8 mouse cellular contexts compared by ENCODE assay signal in the genomic region with DNA sequence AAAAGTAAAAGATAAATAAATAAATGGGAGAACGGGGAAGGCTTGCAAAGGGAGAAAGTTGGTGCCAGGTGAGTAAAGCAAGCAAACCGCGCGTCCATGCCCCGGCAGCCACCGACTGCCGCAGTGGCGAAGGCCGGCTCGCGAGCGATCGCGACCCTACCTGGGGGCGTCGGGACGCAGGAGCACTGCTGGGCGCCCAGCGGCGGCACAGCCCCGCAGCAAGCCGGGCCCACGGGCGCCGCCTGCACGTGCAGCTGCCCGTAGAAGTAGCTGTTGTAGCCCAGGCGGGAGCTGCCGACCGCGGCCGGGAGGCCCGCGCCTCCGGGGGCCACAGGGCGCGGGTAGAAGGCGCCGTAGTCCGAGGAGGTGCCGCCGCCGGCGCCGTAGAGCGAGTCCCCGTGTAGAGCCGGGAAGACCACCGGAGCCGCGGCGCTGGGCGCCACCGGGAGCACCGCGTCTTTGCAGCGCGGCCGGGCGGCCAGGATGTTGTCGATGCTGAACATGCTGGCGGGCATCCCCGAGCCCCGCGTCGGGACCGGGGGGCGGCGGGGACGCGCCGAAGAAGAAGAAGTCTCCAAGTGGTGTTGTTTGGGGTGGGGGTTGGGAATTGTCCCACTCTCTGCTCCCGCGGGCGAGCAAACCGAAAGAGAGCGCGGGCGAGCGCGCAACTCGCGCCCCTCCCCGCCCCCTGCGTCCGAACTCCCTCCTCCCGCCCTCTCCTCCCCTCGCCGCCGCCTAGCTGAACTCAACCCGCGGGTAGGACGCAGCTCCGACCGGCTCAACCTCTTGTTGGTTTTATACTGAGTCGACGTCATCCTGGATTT. TPM values are rescaled to one million over a fixed set of nuclear protein-coding genes. Genes with fewer than 3 reads are reported as not detected.
A peak's percentile ranks its signal among the peaks of the same experiment; 100 is the strongest.
DNase-seq lines count a peak whose midpoint lies in the region; ATAC-seq and TF ChIP-seq lines count a peak whose summit lies in the region.

Gene Gsc (minus strand): TSS at position 730 of the 824 bp plus-strand sequence.

- peak within 1 kb of the TSS; percentile 53; the same call in 1 of the 2 replicates for H3K9ac ChIP-seq in kidney, embryonic 14.5 days (ENCODE audit: low read depth, low read length)
- peak within 1 kb of the TSS; percentile 21; the same call in 1 of the 2 replicates for H3K9ac ChIP-seq in midbrain, embryonic 12.5 days (replicated peaks)

- peak within 1 kb of the TSS; percentile 51 for H3K4me3 ChIP-seq in kidney, embryonic 14.5 days (ENCODE audit: low read length)
- H3K4me3 ChIP-seq in bone marrow macrophage, adult 2 months (ENCODE audit: insufficient read depth, low read length) = peak within 1 kb of the TSS; percentile 43
- H3K4me3 ChIP-seq in heart, embryonic 10.5 days = peak within 1 kb of the TSS; percentile 75
- H3K4me3 ChIP-seq in midbrain, embryonic 12.5 days = peak within 1 kb of the TSS; percentile 45

- no peak within 1 kb of the TSS for H3K27ac ChIP-seq in kidney, embryonic 14.5 days (ENCODE audit: low read depth, low read length)
- H3K27ac ChIP-seq in bone marrow macrophage, adult 2 months (ENCODE audit: insufficient read depth, low read depth, low read length) = no peak within 1 kb of the TSS
- H3K27ac ChIP-seq in heart, embryonic 10.5 days = peak within 1 kb of the TSS; percentile 53
- no peak within 1 kb of the TSS for H3K27ac ChIP-seq in midbrain, embryonic 12.5 days (replicated peaks)

- peak; percentile 43; the same call in 1 of the 2 replicates for ATAC-seq in kidney, embryonic 14.5 days (ENCODE audit: low FRiP score, low TSS enrichment)
- peak; percentile 64 for ATAC-seq in midbrain, embryonic 12.5 days (ENCODE audit: low FRiP score, low read depth)

- no peak for TF ChIP-seq POLR2A in bone marrow macrophage, adult 2 months (IDR thresholded peaks at IDR 0.05; ENCODE audit: borderline replicate concordance, low read depth, low read length)

- peaks cover 18% of the 10 kb centered on the region for H3K4me1 ChIP-seq in kidney, embryonic 14.5 days (ENCODE audit: control insufficient read depth, insufficient read depth, low read length)
- peaks cover 8% of the 10 kb centered on the region for H3K4me1 ChIP-seq in bone marrow macrophage, adult 2 months (ENCODE audit: control insufficient read depth, insufficient read depth, low read length)
- peaks cover 44% of the 10 kb centered on the region for H3K4me1 ChIP-seq in heart, embryonic 10.5 days
- peaks cover 37% of the 10 kb centered on the region for H3K4me1 ChIP-seq in midbrain, embryonic 12.5 days

- no peaks in the 10 kb centered on the region for H3K36me3 ChIP-seq in kidney, embryonic 14.5 days (ENCODE audit: control insufficient read depth, insufficient read depth, low read length)
- H3K36me3 ChIP-seq in heart, embryonic 10.5 days = no peaks in the 10 kb centered on the region
- no peaks in the 10 kb centered on the region for H3K36me3 ChIP-seq in midbrain, embryonic 12.5 days

- WGBS in kidney, embryonic 14.5 days = under 1% methylated on average over 72 of the region's 97 CpGs
- WGBS in heart, embryonic 10.5 days = under 1% methylated on average over 92 of the region's 97 CpGs
- under 1% methylated on average over 95 of the region's 97 CpGs for WGBS in midbrain, embryonic 12.5 days

- no peak for TF ChIP-seq CTCF in bone marrow macrophage, adult 2 months (IDR thresholded peaks at IDR 0.05; ENCODE audit: low read depth, low read length)

- H3K9me3 ChIP-seq in kidney, embryonic 14.5 days (ENCODE audit: control insufficient read depth, low read length) = no peaks in the 10 kb centered on the region
- no peaks in the 10 kb centered on the region for H3K9me3 ChIP-seq in heart, embryonic 10.5 days
- H3K9me3 ChIP-seq in midbrain, embryonic 12.5 days = no peaks in the 10 kb centered on the region

- no peak for DNase-seq in kidney, adult 11 months
- no peak for DNase-seq in heart, embryonic 10.5 days (ENCODE audit: low spot score)
- peak; percentile 19 to 50 for DNase-seq in kidney, postnatal 36 days
- DNase-seq in MN1 (ENCODE audit: low spot score) = no peak
- DNase-seq in layer of hippocampus, adult 11-12 months (ENCODE audit: low spot score) = no peak

- H3K27me3 ChIP-seq in kidney, embryonic 14.5 days (ENCODE audit: control insufficient read depth, insufficient read depth, low read length) = peaks cover 85% of the 10 kb centered on the region
- peaks cover 85% of the 10 kb centered on the region for H3K27me3 ChIP-seq in heart, embryonic 10.5 days (ENCODE audit: insufficient read depth, poor library complexity, severe bottlenecking)
- H3K27me3 ChIP-seq in midbrain, embryonic 12.5 days = peaks cover 94% of the 10 kb centered on the region

- peak within 1 kb of the TSS; percentile 90 for H3K4me2 ChIP-seq in kidney, embryonic 14.5 days (replicated peaks; ENCODE audit: low read depth, low read length)
- peak within 1 kb of the TSS; percentile 67 for H3K4me2 ChIP-seq in midbrain, embryonic 12.5 days (replicated peaks)

RNA-seq across cellular contexts. Expression of gene Gsc, which starts in this region (rescaled TPM):
- not detected in 2 replicates for polyA plus RNA-seq in kidney, embryonic 14.5 days (2014; fragmentation: Nextera tagmentation; extraction: Ambion mirVana)
- polyA plus RNA-seq in bone marrow macrophage, adult 2 months (2012; ENCODE audit: insufficient read depth, insufficient read length, missing spikeins) = not detected in 2 replicates
- polyA plus RNA-seq in heart, embryonic 10.5 days (2016; fragmentation: Nextera tagmentation; extraction: Ambion mirVana) = 1.2 and 4.0 TPM in 2 replicates
- 0.24 and 0.65 TPM in 2 replicates for polyA plus RNA-seq in midbrain, embryonic 12.5 days (2016; fragmentation: Nextera tagmentation; extraction: Ambion mirVana)

Comparison
In these comparisons a context has a peak if more than half of its experiments do, and no peak if none do; other contexts are left out.
1. DNase-seq: peak in kidney, postnatal 36 days (2 of 2); none in kidney, adult 11 months (single experiment), heart, embryonic 10.5 days (single experiment), MN1 (single experiment) and layer of hippocampus, adult 11-12 months (single experiment).
2. Peak in ATAC-seq, H3K4me3 ChIP-seq, H3K9ac ChIP-seq and H3K4me2 ChIP-seq in kidney, embryonic 14.5 days; RNA of the gene not detected or under 1 TPM.
3. Peak in ATAC-seq, H3K4me3 ChIP-seq, H3K9ac ChIP-seq and H3K4me2 ChIP-seq in midbrain, embryonic 12.5 days; RNA of the gene not detected or under 1 TPM.
4. Peak in every context shown above with its lines, with median percentiles within 50 percentile points of each other: H3K4me3 ChIP-seq.